Mouse (Mus musculus) cortical plate, adult 2 months (tissue): ENCODE results near the gene Rnaseh2b.

Source experiments
- CTCF ChIP-seq: fragments of 200-500 bp; IDR thresholded peaks from 2 replicates; pipeline ENCODE4 v1.5.1; 2011; ENCODE audit warnings: mild to moderate bottlenecking, control low read depth, low read length; ENCODE audit not compliant: insufficient read depth; ENCODE audit errors: extremely low read depth
- POLR2A ChIP-seq: fragments of 200-500 bp; IDR thresholded peaks from 2 replicates; pipeline ENCODE4 v1.6.1; 2011; ENCODE audit warnings: mild to moderate bottlenecking, low read length, control low read depth; ENCODE audit not compliant: insufficient read depth; ENCODE audit errors: extremely low read depth

DNA sequence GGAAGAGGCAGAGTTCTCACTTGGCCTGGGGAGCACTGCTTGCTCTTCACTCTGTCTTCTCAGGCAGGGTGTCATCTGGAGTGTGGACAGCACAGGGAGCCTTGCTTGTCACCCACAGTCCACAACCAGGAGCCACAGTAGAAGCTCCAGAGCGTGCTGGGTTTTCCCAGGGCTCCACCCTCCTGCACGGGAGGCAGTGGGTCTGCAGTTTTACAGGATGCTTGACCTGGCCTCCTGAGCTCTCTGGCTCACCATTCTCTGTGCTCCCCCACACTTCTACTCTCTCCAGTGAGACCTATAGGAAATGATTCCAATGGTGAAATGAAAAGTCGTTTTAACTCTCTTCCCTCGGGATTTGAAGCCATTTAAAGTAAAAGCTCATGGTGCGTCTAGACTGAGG, 57.4 kb downstream of the Rnaseh2b start:
- TF ChIP-seq CTCF: no peak
- no peak for TF ChIP-seq POLR2A
